Mouse (Mus musculus) kidney, postnatal 0 days (tissue): ENCODE results near the gene Cideb. TPM values are rescaled to one million over a fixed set of nuclear protein-coding genes. Genes with fewer than 3 reads are reported as not detected.

Experiments
- ATAC-seq: fragments of 200-750 bp; cut with Nextera tagmentation; replicated peaks from 2 replicates; pipeline ENCODE4 v1.8.0; 2017; ENCODE audit warnings: low read depth, moderate number of reproducible peaks, moderate TSS enrichment, moderate library complexity; ENCODE audit not compliant: low FRiP score
- DNase-seq: peaks from one replicate; pipeline ENCODE4 v3.0.0-alpha.2; 2016; ENCODE audit warnings: low spot score
- H3K27ac ChIP-seq: fragments of 300-500 bp; sonication (generic); 2 replicates; pipeline ENCODE4 v1.5.1; 2014; ENCODE audit warnings: mild to moderate bottlenecking
- H3K27me3 ChIP-seq: fragments of 300-500 bp; sonication (generic); 2 replicates; pipeline ENCODE4 v1.6.1; 2014; ENCODE audit warnings: low read length, mixed read lengths; ENCODE audit not compliant: insufficient read depth
- H3K36me3 ChIP-seq: fragments of 300-500 bp; sonication (generic); 2 replicates; pipeline ENCODE4 v1.6.1; 2014; ENCODE audit warnings: low read length, mixed read lengths; ENCODE audit not compliant: insufficient read depth
- H3K4me1 ChIP-seq: fragments of 300-500 bp; sonication (generic); replicated peaks from 2 replicates; pipeline ENCODE4 v1.6.1; 2014; ENCODE audit warnings: antibody characterized with exemption, low read length, mixed read lengths; ENCODE audit not compliant: insufficient read depth
- H3K4me2 ChIP-seq: fragments of 300-500 bp; sonication (generic); 2 replicates; pipeline ENCODE4 v1.6.1; 2014; ENCODE audit warnings: mild to moderate bottlenecking, low read length, moderate library complexity, mixed read lengths
- H3K4me3 ChIP-seq: fragments of 300-500 bp; sonication (generic); replicated peaks from 2 replicates; pipeline ENCODE4 v1.5.1; 2014; ENCODE audit warnings: low read depth, low read length
- H3K9ac ChIP-seq: fragments of 300-500 bp; sonication (generic); 2 replicates; pipeline ENCODE4 v1.6.1; 2014; ENCODE audit warnings: low read depth, low read length
- H3K9me3 ChIP-seq: fragments of 300-500 bp; sonication (generic); replicated peaks from 2 replicates; pipeline ENCODE4 v1.6.1; 2016; ENCODE audit warnings: low read length, inconsistent platforms, mixed read lengths
- CTCF ChIP-seq: IDR thresholded peaks from 2 replicates; pipeline ENCODE4 v1.5.1; 2016; ENCODE audit warnings: antibody characterized with exemption, low read depth, mild to moderate bottlenecking, moderate library complexity
- WGBS: fragments of 180-500 bp; shearing (Covaris S2); extraction: QIAGEN DNeasy Blood & Tissue Kit; methylation state at CpG from one replicate; pipeline ENCODE4 v1.1.7; 2014; 5-methylcytosine and 5-hydroxymethylcytosine counted together
- polyA plus RNA-seq: library from polyadenylated mRNA; unstranded; fragments of >200 nt; fragmentation: Nextera tagmentation; extraction: Ambion mirVana; gene quantifications from 2 replicates; pipeline ENCODE4 v1.2.1, GENCODE M21; 2015

Gene Cideb
- polyA plus RNA-seq: 50.0 and 51.0 TPM in 2 replicates

- peak; percentile 68 for ATAC-seq
- H3K9ac ChIP-seq: no peak within 1 kb of the TSS
These were observed at the start of gene Cideb for GRCm38 (mm10) chr14:55758363-55758784. TSS of gene Cideb (minus strand) at chr14:55758458.

GRCm38 (mm10) chr14:55795380-55796163 is 37.3 kb upstream of the Cideb start:
- WGBS: 68% methylated on average over 15 of the region's 15 CpGs
- no peak for DNase-seq
- Histone ChIP-seq H3K27ac (peak overlapping the region; percentile 60), H3K4me1 (no peaks in the 10 kb centered on the region), H3K4me3 (no peak overlapping the region), H3K4me2 (no peak overlapping the region), H3K9ac (no peak overlapping the region), H3K9me3 (no peaks in the 10 kb centered on the region), H3K36me3 (no peaks in the 10 kb centered on the region), H3K27me3 (no peaks in the 10 kb centered on the region)
- ATAC-seq: no peak
- TF ChIP-seq CTCF: no peak

More at GRCm38 (mm10) chr14:55758363-55758784, at the start of gene Cideb:
- Histone ChIP-seq H3K4me3 (no peak within 1 kb of the TSS), H3K9me3 (no peaks in the 10 kb centered on the region), H3K27ac (peak within 1 kb of the TSS; percentile 47), H3K4me2 (peak within 1 kb of the TSS; percentile 25; the same call in 1 of the 2 replicates), H3K4me1 (peaks cover 20% of the 10 kb centered on the region), H3K36me3 (peaks cover 23% of the 10 kb centered on the region), H3K27me3 (0 out of 2 replicates have a peak, but pooled peaks cover 10% of the 10 kb centered on the region)
- TF ChIP-seq CTCF: peak; percentile 89
- DNase-seq: peak; percentile 91
- WGBS: 14% methylated on average over 8 of the region's 8 CpGs

- Histone ChIP-seq H3K4me2 (no peak overlapping the region), H3K9ac (no peak overlapping the region), H3K27ac (no peak overlapping the region), H3K4me1 (no peaks in the 10 kb centered on the region), H3K4me3 (no peak overlapping the region), H3K27me3 (no peaks in the 10 kb centered on the region; the same call in 1 of the 2 replicates), H3K36me3 (no peaks in the 10 kb centered on the region), H3K9me3 (no peaks in the 10 kb centered on the region)
- no peak for TF ChIP-seq CTCF
- DNase-seq (no peak), ATAC-seq (no peak)
- WGBS: 48% methylated on average over 2 of the region's 2 CpGs
These were observed 35.7 kb upstream of the Cideb start for GRCm38 (mm10) chr14:55793946-55794345.

GRCm38 (mm10) chr14:55793461-55793860 is 35.2 kb upstream of the Cideb start:
- no peak for ATAC-seq
- no peak overlapping the region for H3K27ac ChIP-seq
- WGBS: 53% methylated on average over 2 of the region's 2 CpGs

GRCm38 (mm10) chr14:55788256-55789050 is 30.2 kb upstream of the Cideb start, which contains the start of gene Ripk3:
TSS of gene Ripk3 (minus strand) at chr14:55788865.
- no peak; the same call in 1 of the 2 replicates for TF ChIP-seq CTCF
- Histone ChIP-seq H3K9ac (peak within 1 kb of the TSS; percentile 32; the same call in 1 of the 2 replicates), H3K4me1 (peaks cover 8% of the 10 kb centered on the region; the same call in 1 of the 2 replicates), H3K9me3 (no peaks in the 10 kb centered on the region), H3K4me2 (peak within 1 kb of the TSS; percentile 58), H3K27ac (no peak within 1 kb of the TSS), H3K4me3 (peak within 1 kb of the TSS; percentile 25), H3K27me3 (no peaks in the 10 kb centered on the region; the same call in 1 of the 2 replicates), H3K36me3 (no peaks in the 10 kb centered on the region)
- DNase-seq: peak; percentile 68
- WGBS: 4% methylated on average over 40 of the region's 40 CpGs
- peak; percentile 25; the same call in 1 of the 2 replicates for ATAC-seq

More at GRCm38 (mm10) chr14:55793461-55793860, 35.2 kb upstream of the Cideb start:
- Histone ChIP-seq H3K4me2 (no peak overlapping the region), H3K4me1 (no peaks in the 10 kb centered on the region), H3K36me3 (no peaks in the 10 kb centered on the region), H3K27me3 (no peaks in the 10 kb centered on the region; the same call in 1 of the 2 replicates), H3K9me3 (no peaks in the 10 kb centered on the region), H3K9ac (no peak overlapping the region), H3K4me3 (no peak overlapping the region)
- DNase-seq: no peak
- no peak for TF ChIP-seq CTCF

- H3K27ac ChIP-seq: no peak overlapping the region
- H3K4me1 ChIP-seq: peaks cover 9% of the 10 kb centered on the region
- 33% methylated on average over 11 of the region's 11 CpGs for WGBS
- H3K36me3 ChIP-seq: no peaks in the 10 kb centered on the region
- no peak for ATAC-seq
- H3K9me3 ChIP-seq: no peaks in the 10 kb centered on the region
- H3K27me3 ChIP-seq: no peaks in the 10 kb centered on the region; the same call in 1 of the 2 replicates
- H3K4me3 ChIP-seq: peak overlapping the region; percentile 25; the same call in 1 of the 2 replicates
- 0 out of 2 replicates have a peak overlapping the region, but pooled peaks have one; percentile 32 for H3K9ac ChIP-seq
- peak overlapping the region; percentile 58 for H3K4me2 ChIP-seq
- TF ChIP-seq CTCF: no peak
- no peak for DNase-seq
These were observed 29.5 kb upstream of the Cideb start for GRCm38 (mm10) chr14:55787731-55788130.
